Mouse (Mus musculus) liver, adult 2 months (tissue): ENCODE measurements around the gene Rnf130.

Source experiments
- CTCF ChIP-seq: fragments of 200-500 bp; IDR thresholded peaks from 2 replicates; pipeline ENCODE4 v1.5.1; 2011; ENCODE audit warnings: low read depth, low read length, control low read depth
- POLR2A ChIP-seq: fragments of 200-500 bp; IDR thresholded peaks from 2 replicates; pipeline ENCODE4 v1.6.1; 2011; ENCODE audit warnings: low read length, control low read depth; ENCODE audit not compliant: insufficient read depth; ENCODE audit errors: extremely low read depth

DNA sequence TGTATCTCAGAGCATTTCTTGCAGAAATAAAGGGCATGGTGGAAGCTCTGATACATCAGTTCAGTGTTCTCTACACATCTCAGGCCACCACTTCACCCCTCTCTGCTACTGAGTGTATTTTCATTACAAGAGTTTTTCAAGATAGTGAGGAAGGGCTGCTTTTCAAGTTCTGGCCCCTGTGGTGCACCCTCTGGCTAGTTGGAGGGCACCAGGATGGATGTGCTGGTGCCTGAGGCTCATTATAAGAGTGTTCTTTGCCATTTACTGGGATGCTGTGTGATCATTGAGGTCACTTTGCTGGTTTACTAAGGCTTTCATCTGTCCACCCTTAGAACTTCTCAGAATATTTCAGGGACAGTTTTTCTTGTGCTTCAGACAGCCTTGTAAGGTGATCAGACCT, 66.5 kb downstream of the Rnf130 start:
- TF ChIP-seq CTCF (no peak), POLR2A (no peak)
